Mouse (Mus musculus) lung, postnatal 0 days (tissue): ENCODE measurements at regions not wholly inside any gene's neighbourhood (a gene's known extent, or its start where the extent isn't known, plus 50 kb on each side); places are given as distances from the start of the nearest gene placed in this dataset.

Experiments used
- CTCF ChIP-seq: IDR thresholded peaks from 2 replicates; pipeline ENCODE4 v1.5.1; 2016; ENCODE audit warnings: antibody characterized with exemption, mild to moderate bottlenecking
- EP300 ChIP-seq: IDR thresholded peaks from 2 replicates; pipeline ENCODE4 v1.6.1; 2016; ENCODE audit warnings: antibody characterized with exemption, mild to moderate bottlenecking, control low read depth

DNA sequence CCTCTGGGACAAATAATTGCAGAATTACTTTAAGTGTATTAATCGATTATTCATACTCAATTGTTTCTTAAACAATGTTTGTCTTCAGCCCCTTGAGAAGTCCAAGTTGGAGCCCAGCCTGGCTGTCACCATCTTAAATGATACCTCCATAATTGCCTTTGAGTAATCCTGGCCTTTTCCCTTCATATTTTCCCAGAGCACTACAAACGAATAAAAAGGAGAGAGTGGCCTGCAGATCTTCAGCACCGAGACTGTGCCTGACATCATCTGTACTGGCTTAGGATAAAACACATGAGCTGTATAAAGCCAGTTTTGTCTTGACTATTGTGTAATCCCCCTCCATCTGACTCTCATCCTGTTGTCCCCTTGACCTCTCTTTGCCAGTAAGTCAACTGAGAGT lies 197.7 kb upstream of the Lrig3 start:
- TF ChIP-seq EP300, result no peak
- no peak for TF ChIP-seq CTCF
